Mouse (Mus musculus) lung, postnatal 0 days (tissue): Measurements from ENCODE around the gene Gria1.

ENCODE experiments used
- CTCF ChIP-seq: IDR thresholded peaks from 2 replicates; pipeline ENCODE4 v1.5.1; 2016; ENCODE audit warnings: antibody characterized with exemption, mild to moderate bottlenecking
- EP300 ChIP-seq: IDR thresholded peaks from 2 replicates; pipeline ENCODE4 v1.6.1; 2016; ENCODE audit warnings: antibody characterized with exemption, mild to moderate bottlenecking, control low read depth

DNA sequence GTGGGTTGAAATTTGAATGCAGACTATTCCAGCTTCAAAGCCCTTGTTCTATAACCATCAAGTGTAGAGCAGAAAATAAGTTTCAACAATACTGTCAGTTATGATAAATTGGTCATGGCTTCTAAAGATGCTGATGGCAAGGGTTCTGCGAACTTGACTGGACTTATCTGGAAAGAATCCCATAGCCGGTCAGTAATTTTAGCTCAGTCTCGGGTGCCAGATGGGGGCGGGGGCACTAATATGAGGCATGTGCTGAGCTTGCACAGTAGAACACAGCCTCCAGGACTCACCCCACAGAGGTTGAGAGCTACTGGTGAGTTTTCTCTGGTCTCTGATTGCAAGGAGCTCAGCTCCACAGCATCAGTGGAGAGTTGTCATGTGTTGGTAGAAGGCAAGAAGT lies 140.5 kb downstream of the Gria1 start:
- TF ChIP-seq EP300 (no peak), CTCF (no peak)
